Mouse (Mus musculus) kidney, adult 2 months (tissue): ENCODE measurements around the gene Lpcat2b.

ENCODE experiments used
- CTCF ChIP-seq: fragments of 200-500 bp; conservative IDR thresholded peaks from 2 replicates; pipeline ENCODE4 v1.5.1; 2011; ENCODE audit warnings: low read depth, mild to moderate bottlenecking, control low read depth, low read length, moderate library complexity, mixed read lengths; ENCODE audit not compliant: insufficient read depth, insufficient read length
- POLR2A ChIP-seq: fragments of 200-500 bp; IDR thresholded peaks from one replicate; pipeline ENCODE4 v1.6.1; 2011; ENCODE audit warnings: low read depth, low read length, control low read depth

- TF ChIP-seq CTCF (no peak), POLR2A (no peak)
Measured at GRCm38 (mm10) chr5:107403011-107403946, 28.1 kb upstream of the Lpcat2b start.
